Mouse (Mus musculus) ES-Bruce4 (cell line): ENCODE measurements at regions not wholly inside any gene's neighbourhood (a gene's known extent, or its start where the extent isn't known, plus 50 kb on each side); places are given as distances from the start of the nearest gene placed in this dataset.

Experiments
- H3K27ac ChIP-seq: 2 replicates; pipeline ENCODE4 v1.5.1; 2012; ENCODE audit warnings: low read length, inconsistent platforms; ENCODE audit not compliant: insufficient read depth
- H3K27me3 ChIP-seq: 2 replicates; pipeline ENCODE4 v1.6.1; 2012; ENCODE audit warnings: mild to moderate bottlenecking, low read length, inconsistent platforms; ENCODE audit not compliant: control insufficient read depth, poor library complexity, insufficient read depth, severe bottlenecking
- H3K36me3 ChIP-seq: 2 replicates; pipeline ENCODE4 v1.6.1; 2012; ENCODE audit warnings: inconsistent platforms, mild to moderate bottlenecking, low read length, moderate library complexity; ENCODE audit not compliant: control insufficient read depth, poor library complexity, insufficient read depth, severe bottlenecking
- H3K4me1 ChIP-seq: one replicate; pipeline ENCODE4 v1.8.1; 2011; ENCODE audit warnings: low read length; ENCODE audit not compliant: control insufficient read depth, insufficient read depth
- H3K4me3 ChIP-seq: 2 replicates; pipeline ENCODE4 v1.5.1; 2011; ENCODE audit warnings: low read depth, mild to moderate bottlenecking, low read length
- H3K9ac ChIP-seq: 2 replicates; pipeline ENCODE4 v1.6.1; 2012; ENCODE audit warnings: low read depth, mild to moderate bottlenecking, inconsistent platforms; ENCODE audit not compliant: poor library complexity, severe bottlenecking
- H3K9me3 ChIP-seq: replicated peaks from 2 replicates; pipeline ENCODE4 v1.6.1; 2012; ENCODE audit warnings: mild to moderate bottlenecking, low read length, inconsistent platforms; ENCODE audit not compliant: control insufficient read depth, poor library complexity, insufficient read depth, severe bottlenecking
- CTCF ChIP-seq: IDR thresholded peaks from one replicate; pipeline ENCODE4 v1.8.1; 2011; ENCODE audit warnings: low read depth, low read length
- EP300 ChIP-seq: IDR thresholded peaks from 2 replicates; pipeline ENCODE4 v1.6.1; 2011; ENCODE audit warnings: low read depth, low read length; ENCODE audit not compliant: insufficient read depth
- POLR2A ChIP-seq: IDR thresholded peaks from one replicate; pipeline ENCODE4 v1.8.1; 2011; ENCODE audit warnings: low read length; ENCODE audit not compliant: insufficient read depth

- Histone ChIP-seq H3K36me3 (no peaks in the 10 kb centered on the region), H3K27ac (no peak overlapping the region), H3K9ac (no peak overlapping the region), H3K27me3 (no peaks in the 10 kb centered on the region), H3K9me3 (no peaks in the 10 kb centered on the region), H3K4me1 (no peaks in the 10 kb centered on the region), H3K4me3 (no peak overlapping the region)
- TF ChIP-seq EP300 (no peak), POLR2A (no peak), CTCF (no peak)
These were observed 506.5 kb upstream of the Vstm2b start for GRCm38 (mm10) chr7:40391626-40392025.

GRCm38 (mm10) chr7:40392207-40392606 is 505.9 kb upstream of the Vstm2b start:
- no peaks in the 10 kb centered on the region for H3K36me3 ChIP-seq
- H3K9me3 ChIP-seq: no peaks in the 10 kb centered on the region
- H3K27me3 ChIP-seq: no peaks in the 10 kb centered on the region
- H3K4me3 ChIP-seq: no peak overlapping the region
- H3K4me1 ChIP-seq: no peaks in the 10 kb centered on the region
- TF ChIP-seq EP300 (no peak), CTCF (no peak), POLR2A (no peak)
- no peak overlapping the region for H3K27ac ChIP-seq
- H3K9ac ChIP-seq: no peak overlapping the region

- Histone ChIP-seq H3K9me3 (no peaks in the 10 kb centered on the region), H3K27ac (no peak overlapping the region), H3K4me1 (no peaks in the 10 kb centered on the region), H3K36me3 (no peaks in the 10 kb centered on the region), H3K27me3 (no peaks in the 10 kb centered on the region), H3K4me3 (no peak overlapping the region), H3K9ac (no peak overlapping the region)
- TF ChIP-seq CTCF (no peak), EP300 (no peak), POLR2A (no peak)
These were observed 505.4 kb upstream of the Vstm2b start for GRCm38 (mm10) chr7:40392699-40393098.

- no peaks in the 10 kb centered on the region for H3K36me3 ChIP-seq
- no peak for TF ChIP-seq POLR2A
- TF ChIP-seq CTCF: no peak
- no peak for TF ChIP-seq EP300
- H3K27ac ChIP-seq: no peak overlapping the region
These were observed 499.9 kb upstream of the Vstm2b start for GRCm38 (mm10) chr7:40398266-40398665.

GRCm38 (mm10) chr7:40419332-40419731 is 478.8 kb upstream of the Vstm2b start:
- Histone ChIP-seq H3K36me3 (no peaks in the 10 kb centered on the region), H3K9me3 (no peaks in the 10 kb centered on the region), H3K4me1 (no peaks in the 10 kb centered on the region), H3K4me3 (no peak overlapping the region), H3K27ac (no peak overlapping the region), H3K9ac (no peak overlapping the region), H3K27me3 (no peaks in the 10 kb centered on the region; the same call in 1 of the 2 replicates)
- TF ChIP-seq POLR2A: no peak
- TF ChIP-seq CTCF: no peak
- no peak for TF ChIP-seq EP300

More at GRCm38 (mm10) chr7:40398266-40398665, 499.9 kb upstream of the Vstm2b start:
- Histone ChIP-seq H3K4me1 (no peaks in the 10 kb centered on the region), H3K9ac (no peak overlapping the region), H3K4me3 (no peak overlapping the region), H3K27me3 (no peaks in the 10 kb centered on the region), H3K9me3 (no peaks in the 10 kb centered on the region)

- Histone ChIP-seq H3K9ac (no peak overlapping the region), H3K4me1 (no peaks in the 10 kb centered on the region), H3K9me3 (no peaks in the 10 kb centered on the region), H3K36me3 (no peaks in the 10 kb centered on the region), H3K27me3 (no peaks in the 10 kb centered on the region; the same call in 1 of the 2 replicates), H3K27ac (no peak overlapping the region), H3K4me3 (no peak overlapping the region)
- TF ChIP-seq POLR2A: no peak
- TF ChIP-seq EP300: no peak
- no peak for TF ChIP-seq CTCF
These were observed 476.0 kb upstream of the Vstm2b start for GRCm38 (mm10) chr7:40422125-40422524.
